Mouse (Mus musculus): ENCODE data around the gene Pgm5. TPM values are rescaled to one million over a fixed set of nuclear protein-coding genes. Genes with fewer than 3 reads are reported as not detected.
A peak's percentile ranks its signal among the peaks of the same experiment; 100 is the strongest.

The Pgm5 gene
- 0.18 and 0.59 TPM in 2 replicates for polyA plus RNA-seq (2011; ENCODE audit: insufficient read depth, insufficient read length, low read depth, missing spikeins)

DNA sequence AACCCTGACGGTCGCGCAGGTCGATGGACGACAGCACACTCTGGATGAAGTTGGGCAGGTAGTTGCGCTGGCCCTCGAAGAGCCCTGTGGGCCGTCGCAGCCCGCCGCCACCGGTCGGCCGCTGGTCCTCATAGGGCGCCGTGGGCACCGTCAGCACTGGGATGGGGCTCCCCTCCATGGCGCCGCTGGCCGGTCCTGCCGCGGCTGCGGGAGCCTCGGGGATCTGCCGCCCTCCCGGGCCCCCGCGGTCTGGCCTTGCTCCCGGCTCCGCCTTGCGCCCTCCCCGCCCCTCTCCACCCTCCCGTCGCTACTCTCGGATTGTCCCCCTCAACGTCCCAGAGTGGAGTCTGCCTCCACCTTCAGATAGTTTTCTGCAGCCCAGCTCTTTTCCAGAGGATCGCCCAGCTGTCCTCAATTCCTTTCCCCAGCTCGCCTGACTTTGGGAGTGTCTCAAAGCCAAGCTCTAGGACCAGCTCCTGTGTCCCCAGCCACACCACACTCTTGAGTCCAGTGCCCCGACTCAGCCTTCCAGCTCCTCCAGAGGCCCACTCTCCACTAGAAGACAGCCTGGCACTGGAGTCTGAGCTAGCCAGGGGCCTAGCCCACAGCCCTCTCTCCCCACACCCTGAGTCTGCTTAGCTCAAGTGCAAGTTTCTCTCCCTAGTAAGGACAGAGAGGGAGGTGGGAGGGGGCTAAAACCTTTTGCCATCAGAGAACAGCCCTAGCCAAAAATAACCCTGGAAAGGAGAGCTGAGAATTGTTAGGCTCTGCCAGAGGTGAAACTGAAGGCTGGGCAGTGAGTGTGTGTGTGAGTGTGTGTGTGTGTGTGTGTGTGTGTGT lies at the start of gene Pgm5:
Pgm5 (minus strand) TSS at position 244 of the 840 bp plus-strand sequence.
- no peaks in the 10 kb centered on the region for H3K9me3 ChIP-seq (replicated peaks; ENCODE audit: control insufficient read depth, insufficient read depth, low read length, poor library complexity, severe bottlenecking)
- H3K9ac ChIP-seq (ENCODE audit: low read depth, poor library complexity, severe bottlenecking): peak within 1 kb of the TSS; percentile 16; the same call in 1 of the 2 replicates
- no peaks in the 10 kb centered on the region for H3K4me1 ChIP-seq (ENCODE audit: control insufficient read depth, insufficient read depth, low read length)
- H3K4me3 ChIP-seq (ENCODE audit: low read depth, low read length): peak within 1 kb of the TSS; percentile 55
- H3K27me3 ChIP-seq (ENCODE audit: control insufficient read depth, insufficient read depth, low read length, poor library complexity, severe bottlenecking): peaks cover 10% of the 10 kb centered on the region; the same call in 1 of the 2 replicates
- no peak within 1 kb of the TSS for H3K27ac ChIP-seq (ENCODE audit: insufficient read depth, low read length)
- H3K36me3 ChIP-seq (ENCODE audit: control insufficient read depth, insufficient read depth, low read length, poor library complexity, severe bottlenecking): no peaks in the 10 kb centered on the region
- TF ChIP-seq EP300 (IDR thresholded peaks at IDR 0.05; ENCODE audit: insufficient read depth, low read depth, low read length) (no peak), CTCF (IDR thresholded peaks at IDR 0.05; ENCODE audit: low read depth, low read length) (no peak)

DNA sequence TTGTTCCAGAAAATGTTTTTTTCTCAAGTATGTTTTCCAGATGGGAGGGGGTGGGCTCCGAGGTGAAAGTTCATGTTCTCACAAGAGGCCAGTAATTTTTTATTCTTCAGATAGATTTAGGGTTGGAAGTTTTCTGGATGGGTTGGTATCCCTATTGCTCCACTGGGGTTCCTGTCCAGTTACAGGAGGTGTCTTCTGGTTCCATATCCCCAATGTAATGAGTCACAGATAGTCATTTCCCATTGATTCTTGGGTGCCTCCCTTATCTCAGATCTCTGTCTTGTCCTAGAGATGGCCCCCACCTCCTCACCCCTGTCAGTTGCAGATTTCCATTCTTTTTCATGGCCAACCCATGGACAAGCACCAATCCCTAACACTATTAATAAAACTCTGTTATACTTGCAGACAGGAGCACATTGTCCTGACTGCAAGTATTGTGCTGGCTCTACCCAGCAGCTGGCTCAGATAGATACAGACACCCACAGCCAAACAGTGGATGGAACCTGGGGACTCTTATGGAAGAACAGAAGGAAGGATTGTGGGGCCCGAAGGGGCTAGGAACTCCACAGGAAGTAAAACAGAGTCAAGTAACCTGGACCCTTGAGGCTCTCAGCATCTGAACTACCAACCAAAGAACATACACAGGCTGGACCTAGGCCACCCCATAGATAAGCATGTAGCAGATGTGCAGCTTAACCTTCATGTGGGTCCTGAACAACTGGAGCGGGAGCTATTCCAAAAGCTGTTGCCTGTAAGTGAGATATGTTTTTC lies 46.9 kb upstream of the Pgm5 start:
- Histone ChIP-seq H3K9ac (ENCODE audit: low read depth, poor library complexity, severe bottlenecking) (no peak overlapping the region), H3K36me3 (ENCODE audit: control insufficient read depth, insufficient read depth, low read length, poor library complexity, severe bottlenecking) (no peaks in the 10 kb centered on the region), H3K4me3 (ENCODE audit: low read depth, low read length) (no peak overlapping the region), H3K27ac (ENCODE audit: insufficient read depth, low read length) (no peak overlapping the region), H3K4me1 (ENCODE audit: control insufficient read depth, insufficient read depth, low read length) (no peaks in the 10 kb centered on the region), H3K9me3 (replicated peaks; ENCODE audit: control insufficient read depth, insufficient read depth, low read length, poor library complexity, severe bottlenecking) (no peaks in the 10 kb centered on the region; the same call in 1 of the 2 replicates), H3K27me3 (ENCODE audit: control insufficient read depth, insufficient read depth, low read length, poor library complexity, severe bottlenecking) (no peaks in the 10 kb centered on the region)
- TF ChIP-seq POLR2A (IDR thresholded peaks at IDR 0.05; ENCODE audit: insufficient read depth, low read length) (no peak), EP300 (IDR thresholded peaks at IDR 0.05; ENCODE audit: insufficient read depth, low read depth, low read length) (no peak), CTCF (IDR thresholded peaks at IDR 0.05; ENCODE audit: low read depth, low read length) (no peak)

DNA sequence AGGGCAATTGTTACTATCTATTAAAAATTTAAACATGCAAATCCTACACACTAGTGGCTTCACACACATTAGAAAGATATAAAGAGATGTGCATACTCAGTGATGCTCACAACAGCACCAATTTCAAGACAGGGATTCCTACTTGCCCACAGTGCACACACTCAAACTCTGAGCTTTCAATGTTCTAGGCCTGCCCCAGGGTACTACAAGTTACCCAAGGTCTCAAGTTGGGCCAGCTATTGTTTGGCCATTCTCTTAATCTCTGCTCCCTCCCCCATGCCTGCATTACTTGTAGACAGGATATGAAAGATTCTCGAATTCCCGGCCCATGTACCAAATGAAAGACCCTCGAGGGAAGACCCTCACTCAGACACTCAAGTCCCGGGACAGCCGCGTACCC lies 46.0 kb upstream of the Pgm5 start:
- H3K27ac ChIP-seq (ENCODE audit: insufficient read depth, low read length): no peak overlapping the region
- no peaks in the 10 kb centered on the region for H3K4me1 ChIP-seq (ENCODE audit: control insufficient read depth, insufficient read depth, low read length)
- no peaks in the 10 kb centered on the region for H3K27me3 ChIP-seq (ENCODE audit: control insufficient read depth, insufficient read depth, low read length, poor library complexity, severe bottlenecking)
- no peaks in the 10 kb centered on the region; the same call in 1 of the 2 replicates for H3K9me3 ChIP-seq (replicated peaks; ENCODE audit: control insufficient read depth, insufficient read depth, low read length, poor library complexity, severe bottlenecking)
- TF ChIP-seq EP300 (IDR thresholded peaks at IDR 0.05; ENCODE audit: insufficient read depth, low read depth, low read length) (no peak), CTCF (IDR thresholded peaks at IDR 0.05; ENCODE audit: low read depth, low read length) (no peak)
- no peak overlapping the region for H3K9ac ChIP-seq (ENCODE audit: low read depth, poor library complexity, severe bottlenecking)
- no peak overlapping the region for H3K4me3 ChIP-seq (ENCODE audit: low read depth, low read length)
- H3K36me3 ChIP-seq (ENCODE audit: control insufficient read depth, insufficient read depth, low read length, poor library complexity, severe bottlenecking): no peaks in the 10 kb centered on the region

DNA sequence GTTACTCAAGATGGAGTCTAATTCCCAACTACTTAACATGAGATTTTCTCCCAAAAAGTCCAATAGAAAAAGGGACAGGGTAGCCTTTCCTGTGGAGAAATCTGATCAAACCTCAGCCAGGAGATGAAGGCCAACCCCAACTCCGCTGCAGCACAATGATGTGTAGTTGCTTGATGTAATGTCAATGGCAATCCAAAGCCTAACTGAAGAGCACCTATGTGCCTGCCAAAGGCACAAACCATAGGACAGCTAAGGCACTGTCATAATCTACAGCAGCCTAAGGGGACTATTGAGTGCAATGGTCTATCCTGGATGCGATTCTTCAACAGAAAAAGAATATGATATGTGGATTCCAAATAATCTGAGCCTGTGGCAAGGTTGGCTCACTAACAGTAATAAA lies 41.2 kb upstream of the Pgm5 start:
- TF ChIP-seq EP300 (IDR thresholded peaks at IDR 0.05; ENCODE audit: insufficient read depth, low read depth, low read length): no peak
- H3K27ac ChIP-seq (ENCODE audit: insufficient read depth, low read length): no peak overlapping the region
- no peak overlapping the region for H3K9ac ChIP-seq (ENCODE audit: low read depth, poor library complexity, severe bottlenecking)
- H3K27me3 ChIP-seq (ENCODE audit: control insufficient read depth, insufficient read depth, low read length, poor library complexity, severe bottlenecking): peaks cover 9% of the 10 kb centered on the region
- H3K4me3 ChIP-seq (ENCODE audit: low read depth, low read length): no peak overlapping the region
- H3K4me1 ChIP-seq (ENCODE audit: control insufficient read depth, insufficient read depth, low read length): no peaks in the 10 kb centered on the region
- no peaks in the 10 kb centered on the region for H3K9me3 ChIP-seq (replicated peaks; ENCODE audit: control insufficient read depth, insufficient read depth, low read length, poor library complexity, severe bottlenecking)
- H3K36me3 ChIP-seq (ENCODE audit: control insufficient read depth, insufficient read depth, low read length, poor library complexity, severe bottlenecking): no peaks in the 10 kb centered on the region

DNA sequence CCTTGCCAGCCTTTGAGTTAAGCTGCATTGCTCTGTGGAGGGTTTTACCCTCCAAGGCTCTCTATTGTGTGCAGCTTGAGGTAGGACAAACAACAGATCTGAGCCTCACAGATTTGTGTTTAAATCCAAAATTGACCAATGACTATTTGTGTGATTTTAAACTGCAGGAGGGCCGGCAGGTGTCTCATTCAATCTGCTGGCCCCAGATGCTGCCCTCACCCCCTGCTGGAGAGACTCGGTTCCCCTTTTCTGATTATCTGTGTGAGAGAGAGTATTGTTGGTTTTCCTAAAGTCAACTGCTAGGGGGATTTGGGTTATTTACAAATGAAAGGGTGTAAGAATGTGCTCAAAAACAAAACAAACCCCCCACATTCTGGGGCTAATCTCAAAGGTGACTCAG lies 40.6 kb upstream of the Pgm5 start:
- TF ChIP-seq EP300 (IDR thresholded peaks at IDR 0.05; ENCODE audit: insufficient read depth, low read depth, low read length): no peak
- TF ChIP-seq CTCF (IDR thresholded peaks at IDR 0.05; ENCODE audit: low read depth, low read length): no peak
- TF ChIP-seq POLR2A (IDR thresholded peaks at IDR 0.05; ENCODE audit: insufficient read depth, low read length): no peak
- H3K9me3 ChIP-seq (replicated peaks; ENCODE audit: control insufficient read depth, insufficient read depth, low read length, poor library complexity, severe bottlenecking): no peaks in the 10 kb centered on the region
- no peak overlapping the region for H3K4me3 ChIP-seq (ENCODE audit: low read depth, low read length)
- H3K27me3 ChIP-seq (ENCODE audit: control insufficient read depth, insufficient read depth, low read length, poor library complexity, severe bottlenecking): peaks cover 13% of the 10 kb centered on the region
- no peak overlapping the region for H3K27ac ChIP-seq (ENCODE audit: insufficient read depth, low read length)
- H3K36me3 ChIP-seq (ENCODE audit: control insufficient read depth, insufficient read depth, low read length, poor library complexity, severe bottlenecking): no peaks in the 10 kb centered on the region
- H3K4me1 ChIP-seq (ENCODE audit: control insufficient read depth, insufficient read depth, low read length): no peaks in the 10 kb centered on the region
- H3K9ac ChIP-seq (ENCODE audit: low read depth, poor library complexity, severe bottlenecking): no peak overlapping the region

DNA sequence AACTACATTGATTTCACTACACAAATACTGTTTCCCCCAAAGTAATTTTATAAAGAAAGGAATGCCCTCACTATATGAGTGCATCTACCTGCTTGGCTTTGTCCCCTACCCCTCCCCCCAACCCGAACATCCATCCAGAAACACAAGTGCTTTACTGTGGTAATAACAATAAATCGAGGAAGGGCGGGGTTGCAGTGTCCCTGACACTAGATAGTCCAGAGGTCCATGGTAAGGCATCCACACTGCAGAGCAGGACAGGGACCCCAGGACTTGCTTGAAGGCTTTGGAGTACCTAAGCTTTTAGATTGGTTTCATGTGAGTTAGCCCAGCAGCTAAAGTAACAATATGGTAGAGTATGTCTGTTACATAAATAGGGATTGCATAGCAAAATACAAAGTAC lies 40.0 kb upstream of the Pgm5 start:
- H3K9me3 ChIP-seq (replicated peaks; ENCODE audit: control insufficient read depth, insufficient read depth, low read length, poor library complexity, severe bottlenecking): no peaks in the 10 kb centered on the region

More for the DNA sequence above, 40.0 kb upstream of the Pgm5 start:
- no peak overlapping the region for H3K27ac ChIP-seq (ENCODE audit: insufficient read depth, low read length)
- TF ChIP-seq POLR2A (IDR thresholded peaks at IDR 0.05; ENCODE audit: insufficient read depth, low read length) (no peak), CTCF (IDR thresholded peaks at IDR 0.05; ENCODE audit: low read depth, low read length) (no peak), EP300 (IDR thresholded peaks at IDR 0.05; ENCODE audit: insufficient read depth, low read depth, low read length) (no peak)
- H3K36me3 ChIP-seq (ENCODE audit: control insufficient read depth, insufficient read depth, low read length, poor library complexity, severe bottlenecking): no peaks in the 10 kb centered on the region
- H3K4me1 ChIP-seq (ENCODE audit: control insufficient read depth, insufficient read depth, low read length): no peaks in the 10 kb centered on the region
- H3K4me3 ChIP-seq (ENCODE audit: low read depth, low read length): no peak overlapping the region
- H3K27me3 ChIP-seq (ENCODE audit: control insufficient read depth, insufficient read depth, low read length, poor library complexity, severe bottlenecking): peaks cover 16% of the 10 kb centered on the region
- H3K9ac ChIP-seq (ENCODE audit: low read depth, poor library complexity, severe bottlenecking): no peak overlapping the region

Data from ES-Bruce4 (cell line).